Mouse (Mus musculus) limb, embryonic 11.5 days (tissue): ENCODE results near the gene Pgm2. TPM values are rescaled to one million over a fixed set of nuclear protein-coding genes. Genes with fewer than 3 reads are reported as not detected.

ENCODE experiments used
- ATAC-seq: fragments of 200-750 bp; cut with Nextera tagmentation; 2 replicates; pipeline ENCODE4 v1.8.0; 2017; ENCODE audit warnings: low read depth; ENCODE audit not compliant: insufficient number of reproducible peaks, low FRiP score, low TSS enrichment
- DNase-seq: peaks from one replicate; pipeline ENCODE4 v3.0.0-alpha.2; 2015; ENCODE audit warnings: low spot score
- H3K27ac ChIP-seq: fragments of 300-500 bp; sonication (generic); replicated peaks from 2 replicates; pipeline ENCODE4 v1.5.1; 2014; ENCODE audit warnings: low read depth, mild to moderate bottlenecking, low read length
- H3K27me3 ChIP-seq: fragments of 300-500 bp; sonication (generic); 2 replicates; pipeline ENCODE4 v1.6.1; 2014; ENCODE audit warnings: mild to moderate bottlenecking, low read length, mixed read lengths; ENCODE audit not compliant: control insufficient read depth, insufficient read depth
- H3K36me3 ChIP-seq: fragments of 300-500 bp; sonication (generic); 2 replicates; pipeline ENCODE4 v1.6.1; 2014; ENCODE audit warnings: mild to moderate bottlenecking, low read length, moderate library complexity, mixed read lengths; ENCODE audit not compliant: control insufficient read depth, insufficient read depth
- H3K4me1 ChIP-seq: fragments of 300-500 bp; sonication (generic); 2 replicates; pipeline ENCODE4 v1.6.1; 2014; ENCODE audit warnings: low read length, mixed read lengths; ENCODE audit not compliant: control insufficient read depth, insufficient read depth
- H3K4me2 ChIP-seq: fragments of 300-500 bp; sonication (generic); 2 replicates; pipeline ENCODE4 v1.6.1; 2014; ENCODE audit warnings: low read depth, mild to moderate bottlenecking, moderate library complexity; ENCODE audit not compliant: severe bottlenecking
- H3K4me3 ChIP-seq: fragments of 300-500 bp; sonication (generic); 2 replicates; pipeline ENCODE4 v1.5.1; 2014; ENCODE audit warnings: low read depth, low read length
- H3K9ac ChIP-seq: fragments of 300-500 bp; sonication (generic); 2 replicates; pipeline ENCODE4 v1.6.1; 2014; ENCODE audit warnings: mild to moderate bottlenecking, low read length
- H3K9me3 ChIP-seq: fragments of 300-500 bp; sonication (generic); 2 replicates; pipeline ENCODE4 v1.6.1; 2016; ENCODE audit warnings: low read length; ENCODE audit not compliant: control insufficient read depth
- WGBS: fragments of 180-500 bp; shearing (Covaris S2); extraction: QIAGEN DNeasy Blood & Tissue Kit; methylation state at CpG from one replicate; pipeline ENCODE4 v1.1.7; 2014; 5-methylcytosine and 5-hydroxymethylcytosine counted together
- polyA plus RNA-seq: library from polyadenylated mRNA; unstranded; fragments of >200 nt; fragmentation: Nextera tagmentation; extraction: Ambion mirVana; gene quantifications from 2 replicates; pipeline ENCODE4 v1.2.1, GENCODE M21; 2014

Pgm2 gene
- polyA plus RNA-seq, 1 experiment from 2014 or later, result 27.2 TPM

- Histone ChIP-seq H3K9me3 (no peaks in the 10 kb centered on the region), H3K9ac (no peak overlapping the region), H3K4me2 (no peak overlapping the region), H3K27me3 (no peaks in the 10 kb centered on the region), H3K36me3 (no peaks in the 10 kb centered on the region), H3K4me3 (no peak overlapping the region), H3K27ac (no peak overlapping the region), H3K4me1 (0 out of 2 replicates have a peak, but pooled peaks cover 2% of the 10 kb centered on the region)
- DNase-seq (no peak), ATAC-seq (no peak)
- WGBS, result 72% methylated on average over 2 of the region's 2 CpGs
Observed at GRCm38 (mm10) chr5:64066159-64066558, 26.6 kb upstream of the Pgm2 start.

- Histone ChIP-seq H3K9ac (no peak overlapping the region), H3K27me3 (no peaks in the 10 kb centered on the region), H3K4me3 (no peak overlapping the region), H3K36me3 (no peaks in the 10 kb centered on the region), H3K9me3 (no peaks in the 10 kb centered on the region), H3K27ac (no peak overlapping the region), H3K4me1 (0 out of 2 replicates have a peak, but pooled peaks cover 2% of the 10 kb centered on the region), H3K4me2 (no peak overlapping the region)
- 79% methylated on average over 2 of the region's 2 CpGs for WGBS
- ATAC-seq, result no peak
- no peak for DNase-seq
Observed at GRCm38 (mm10) chr5:64067576-64067975, 25.2 kb upstream of the Pgm2 start.

- Histone ChIP-seq H3K27ac (no peak overlapping the region), H3K4me1 (0 out of 2 replicates have a peak, but pooled peaks cover 2% of the 10 kb centered on the region), H3K36me3 (no peaks in the 10 kb centered on the region), H3K4me2 (no peak overlapping the region), H3K4me3 (no peak overlapping the region), H3K9ac (no peak overlapping the region), H3K27me3 (no peaks in the 10 kb centered on the region), H3K9me3 (no peaks in the 10 kb centered on the region)
- peak; percentile 80; the same call in 1 of the 2 replicates for ATAC-seq
- peak; percentile 80 for DNase-seq
- WGBS, result 25% methylated on average over 4 of the region's 4 CpGs
Observed at GRCm38 (mm10) chr5:64070081-64070673, 22.6 kb upstream of the Pgm2 start.

GRCm38 (mm10) chr5:64070742-64071476, 21.8 kb upstream of the Pgm2 start:
- Histone ChIP-seq H3K9ac (no peak overlapping the region), H3K4me2 (no peak overlapping the region), H3K4me1 (0 out of 2 replicates have a peak, but pooled peaks cover 2% of the 10 kb centered on the region), H3K27ac (no peak overlapping the region), H3K27me3 (no peaks in the 10 kb centered on the region), H3K4me3 (no peak overlapping the region), H3K36me3 (no peaks in the 10 kb centered on the region), H3K9me3 (no peaks in the 10 kb centered on the region)
- ATAC-seq (no peak), DNase-seq (no peak)
- WGBS, result 86% methylated on average over 2 of the region's 2 CpGs

- DNase-seq (no peak), ATAC-seq (no peak)
- Histone ChIP-seq H3K4me3 (no peak overlapping the region), H3K27ac (no peak overlapping the region), H3K4me1 (0 out of 2 replicates have a peak, but pooled peaks cover 2% of the 10 kb centered on the region), H3K27me3 (no peaks in the 10 kb centered on the region), H3K9ac (no peak overlapping the region), H3K9me3 (no peaks in the 10 kb centered on the region), H3K36me3 (no peaks in the 10 kb centered on the region), H3K4me2 (no peak overlapping the region)
- WGBS, result 94% methylated on average over 3 of the region's 3 CpGs
Observed at GRCm38 (mm10) chr5:64074455-64074854, 18.3 kb upstream of the Pgm2 start.

GRCm38 (mm10) chr5:64075506-64075905, 17.2 kb upstream of the Pgm2 start:
- Histone ChIP-seq H3K4me3 (no peak overlapping the region), H3K27ac (no peak overlapping the region), H3K36me3 (no peaks in the 10 kb centered on the region), H3K9me3 (no peaks in the 10 kb centered on the region), H3K9ac (no peak overlapping the region), H3K27me3 (no peaks in the 10 kb centered on the region), H3K4me2 (no peak overlapping the region), H3K4me1 (no peaks in the 10 kb centered on the region)
- 55% methylated on average over 3 of the region's 3 CpGs for WGBS
- no peak for ATAC-seq
- no peak for DNase-seq

- Histone ChIP-seq H3K9me3 (no peaks in the 10 kb centered on the region), H3K27ac (no peak overlapping the region), H3K4me1 (no peaks in the 10 kb centered on the region), H3K36me3 (no peaks in the 10 kb centered on the region), H3K27me3 (no peaks in the 10 kb centered on the region), H3K4me2 (no peak overlapping the region), H3K9ac (no peak overlapping the region), H3K4me3 (no peak overlapping the region)
- WGBS, result 80% methylated on average over 4 of the region's 4 CpGs
- no peak for DNase-seq
- no peak for ATAC-seq
Observed at GRCm38 (mm10) chr5:64077353-64077752, 15.4 kb upstream of the Pgm2 start.

GRCm38 (mm10) chr5:64078740-64079461, 13.8 kb upstream of the Pgm2 start:
- no peak overlapping the region for H3K9ac ChIP-seq
- no peak overlapping the region for H3K4me2 ChIP-seq
- no peak overlapping the region for H3K4me3 ChIP-seq
- H3K4me1 ChIP-seq, result no peaks in the 10 kb centered on the region
- H3K27me3 ChIP-seq, result no peaks in the 10 kb centered on the region
- ATAC-seq (no peak), DNase-seq (no peak)
- H3K9me3 ChIP-seq, result no peaks in the 10 kb centered on the region
- 42% methylated on average over 7 of the region's 7 CpGs for WGBS
- H3K36me3 ChIP-seq, result no peaks in the 10 kb centered on the region
- H3K27ac ChIP-seq, result no peak overlapping the region
